Mouse (Mus musculus): Measurements from ENCODE around the gene Fam107b.

DNA sequence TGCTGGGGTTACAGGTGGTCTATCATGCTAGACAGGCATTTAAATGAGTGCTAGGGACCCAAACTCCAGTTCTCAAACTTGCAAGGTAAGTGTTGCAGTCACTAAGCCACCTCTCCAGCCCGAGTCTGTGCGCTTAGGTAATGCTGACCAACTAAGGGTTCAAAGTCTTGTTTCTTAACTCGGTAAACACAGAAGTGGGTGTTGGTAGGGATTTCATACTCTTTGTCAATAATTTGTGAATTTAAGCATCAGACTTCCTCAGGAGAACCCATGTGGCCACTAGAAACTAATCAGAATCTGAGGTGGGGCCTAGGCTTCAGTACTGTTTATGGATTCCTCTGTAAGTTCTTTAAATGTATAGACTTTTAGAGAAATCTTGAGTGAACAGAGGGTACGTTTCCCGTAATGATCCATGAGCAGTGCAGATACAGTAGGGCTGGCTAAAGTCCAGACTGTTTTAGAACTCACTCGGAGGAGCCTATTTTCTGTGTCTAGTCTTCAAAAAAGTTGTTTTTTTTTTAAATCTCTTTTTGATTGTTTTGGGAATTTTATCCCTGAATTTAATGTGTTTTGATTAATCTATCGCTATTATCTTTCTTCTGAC is 53.8 kb downstream of the Fam107b start:
- TF ChIP-seq CTCF (IDR thresholded peaks at IDR 0.05; ENCODE audit: insufficient read depth, low read length) (no peak), POLR2A (IDR thresholded peaks at IDR 0.05; ENCODE audit: borderline replicate concordance, extremely low read depth, low read depth, low read length) (no peak)

Measured in lung, adult 2 months (tissue).